Mouse (Mus musculus): ENCODE results near the gene Ak5.

DNA sequence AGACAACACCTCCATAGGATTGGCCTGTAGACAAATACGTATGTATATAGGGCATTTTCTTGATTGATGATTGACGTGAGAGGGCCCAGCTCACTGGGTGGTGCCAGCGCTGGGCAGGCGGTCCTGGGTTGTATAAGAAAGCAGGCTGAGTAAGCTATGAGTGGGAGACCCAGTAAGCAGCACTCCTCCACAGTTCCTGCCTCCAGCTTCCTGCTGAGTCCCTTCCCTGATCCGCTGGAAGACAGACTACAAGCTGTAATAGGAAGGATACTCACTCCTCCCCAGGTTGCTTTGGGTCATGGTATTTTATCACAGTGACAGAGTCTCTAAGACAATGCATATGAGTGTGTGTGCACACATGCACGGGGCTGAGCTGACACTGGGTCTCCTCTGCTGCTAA, 82.6 kb downstream of the Ak5 start:
- TF ChIP-seq CTCF (IDR thresholded peaks at IDR 0.05; ENCODE audit: control insufficient read depth, insufficient read depth, low read length) (no peak), POLR2A (IDR thresholded peaks at IDR 0.05; ENCODE audit: borderline replicate concordance, control insufficient read depth, low read depth, low read length) (no peak)
